Mouse (Mus musculus) stomach, embryonic 15.5 days (tissue): Measurements from ENCODE around the gene Abhd13. TPM values are rescaled to one million over a fixed set of nuclear protein-coding genes. Genes with fewer than 3 reads are reported as not detected.
A peak's percentile ranks its signal among the peaks of the same experiment; 100 is the strongest.

Experiments
- ATAC-seq: fragments of 200-750 bp; cut with Nextera tagmentation; 2 replicates; pipeline ENCODE4 v1.8.0; 2017; ENCODE audit warnings: low read depth, moderate number of reproducible peaks, moderate TSS enrichment; ENCODE audit not compliant: insufficient read depth, low FRiP score
- H3K27ac ChIP-seq: fragments of 300-500 bp; sonication (generic); 2 replicates; pipeline ENCODE4 v1.5.1; 2015; ENCODE audit warnings: mild to moderate bottlenecking, inconsistent platforms
- H3K27me3 ChIP-seq: fragments of 300-500 bp; sonication (generic); replicated peaks from 2 replicates; pipeline ENCODE4 v1.6.1; 2015; ENCODE audit warnings: inconsistent platforms
- H3K36me3 ChIP-seq: fragments of 300-500 bp; sonication (generic); 2 replicates; pipeline ENCODE4 v1.6.1; 2015; ENCODE audit warnings: inconsistent platforms
- H3K4me1 ChIP-seq: fragments of 300-500 bp; sonication (generic); 2 replicates; pipeline ENCODE4 v1.6.1; 2015; ENCODE audit warnings: inconsistent platforms
- H3K4me2 ChIP-seq: fragments of 300-500 bp; sonication (generic); 2 replicates; pipeline ENCODE4 v1.6.1; 2015; ENCODE audit warnings: mild to moderate bottlenecking, inconsistent platforms
- H3K4me3 ChIP-seq: fragments of 300-500 bp; sonication (generic); replicated peaks from 2 replicates; pipeline ENCODE4 v1.5.1; 2015; ENCODE audit warnings: inconsistent platforms
- H3K9ac ChIP-seq: fragments of 300-500 bp; sonication (generic); 2 replicates; pipeline ENCODE4 v1.6.1; 2015; ENCODE audit warnings: inconsistent platforms
- H3K9me3 ChIP-seq: fragments of 300-500 bp; sonication (generic); 2 replicates; pipeline ENCODE4 v1.6.1; 2016; ENCODE audit warnings: inconsistent platforms
- WGBS: fragments of 180-500 bp; shearing (Covaris S2); methylation state at CpG from one replicate; pipeline ENCODE4 v1.1.7; 2015; 5-methylcytosine and 5-hydroxymethylcytosine counted together
- polyA plus RNA-seq: library from polyadenylated mRNA; unstranded; fragments of >200 nt; fragmentation: Nextera tagmentation; extraction: Ambion mirVana; gene quantifications from 2 replicates; pipeline ENCODE4 v1.2.1, GENCODE M21; 2015

Abhd13 gene
- polyA plus RNA-seq = 16.6 and 18.6 TPM in 2 replicates

- peak; percentile 80 for ATAC-seq
- Histone ChIP-seq H3K27me3 (no peaks in the 10 kb centered on the region), H3K9me3 (no peaks in the 10 kb centered on the region), H3K4me2 (peak within 1 kb of the TSS; percentile 71), H3K4me3 (peak within 1 kb of the TSS; percentile 96), H3K4me1 (peaks cover 22% of the 10 kb centered on the region), H3K27ac (peak within 1 kb of the TSS; percentile 87), H3K36me3 (0 out of 2 replicates have a peak, but pooled peaks cover 7% of the 10 kb centered on the region), H3K9ac (peak within 1 kb of the TSS; percentile 81)
- WGBS = under 1% methylated on average over 64 of the region's 68 CpGs
Measured at GRCm38 (mm10) chr8:9977573-9978314, at the start of gene Abhd13, which contains the start of gene Lig4. Abhd13 (plus strand) TSS chr8:9977707. Lig4 (minus strand) TSS chr8:9977686.

GRCm38 (mm10) chr8:9929746-9930445 is 47.6 kb upstream of the Abhd13 start:
- H3K9ac ChIP-seq = no peak overlapping the region

GRCm38 (mm10) chr8:9932711-9933110 is 44.8 kb upstream of the Abhd13 start:
- Histone ChIP-seq H3K36me3 (no peaks in the 10 kb centered on the region), H3K9ac (no peak overlapping the region), H3K9me3 (no peaks in the 10 kb centered on the region), H3K4me3 (no peak overlapping the region), H3K27me3 (no peaks in the 10 kb centered on the region), H3K27ac (no peak overlapping the region), H3K4me1 (no peaks in the 10 kb centered on the region), H3K4me2 (no peak overlapping the region)
- no peak for ATAC-seq

More at GRCm38 (mm10) chr8:9929746-9930445, 47.6 kb upstream of the Abhd13 start:
- WGBS = 66% methylated on average over 14 of the region's 14 CpGs
- Histone ChIP-seq H3K4me1 (no peaks in the 10 kb centered on the region), H3K27me3 (no peaks in the 10 kb centered on the region), H3K9me3 (no peaks in the 10 kb centered on the region), H3K27ac (no peak overlapping the region), H3K4me2 (no peak overlapping the region), H3K4me3 (no peak overlapping the region), H3K36me3 (no peaks in the 10 kb centered on the region)
- no peak for ATAC-seq

GRCm38 (mm10) chr8:9934891-9935565 is 42.5 kb upstream of the Abhd13 start:
- Histone ChIP-seq H3K27ac (peak overlapping the region; percentile 38; the same call in 1 of the 2 replicates), H3K27me3 (no peaks in the 10 kb centered on the region), H3K4me2 (peak overlapping the region; percentile 25; the same call in 1 of the 2 replicates), H3K9ac (no peak overlapping the region), H3K4me3 (no peak overlapping the region), H3K4me1 (no peaks in the 10 kb centered on the region), H3K9me3 (no peaks in the 10 kb centered on the region), H3K36me3 (no peaks in the 10 kb centered on the region)
- ATAC-seq = peak; percentile 97
- 22% methylated on average over 10 of the region's 10 CpGs for WGBS

- no peaks in the 10 kb centered on the region for H3K27me3 ChIP-seq
- H3K9ac ChIP-seq = no peak overlapping the region
- no peak overlapping the region for H3K4me3 ChIP-seq
- H3K9me3 ChIP-seq = no peaks in the 10 kb centered on the region
- no peak for ATAC-seq
- H3K27ac ChIP-seq = no peak overlapping the region
- no peaks in the 10 kb centered on the region for H3K4me1 ChIP-seq
- 70% methylated on average over 7 of the region's 7 CpGs for WGBS
- H3K36me3 ChIP-seq = no peaks in the 10 kb centered on the region
- H3K4me2 ChIP-seq = no peak overlapping the region
Measured at GRCm38 (mm10) chr8:9935574-9935973, 41.9 kb upstream of the Abhd13 start.

GRCm38 (mm10) chr8:9949134-9949890 is 28.2 kb upstream of the Abhd13 start:
- Histone ChIP-seq H3K4me3 (no peak overlapping the region), H3K9ac (no peak overlapping the region), H3K27ac (no peak overlapping the region), H3K9me3 (no peaks in the 10 kb centered on the region), H3K36me3 (no peaks in the 10 kb centered on the region), H3K4me2 (no peak overlapping the region), H3K4me1 (no peaks in the 10 kb centered on the region), H3K27me3 (no peaks in the 10 kb centered on the region)
- ATAC-seq = no peak
- 60% methylated on average over 10 of the region's 10 CpGs for WGBS

GRCm38 (mm10) chr8:9958338-9958737 is 19.2 kb upstream of the Abhd13 start:
- WGBS = 34% methylated on average over 4 of the region's 4 CpGs
- H3K4me2 ChIP-seq = no peak overlapping the region
- no peaks in the 10 kb centered on the region for H3K9me3 ChIP-seq
- H3K36me3 ChIP-seq = no peaks in the 10 kb centered on the region
- H3K27ac ChIP-seq = peak overlapping the region; percentile 35; the same call in 1 of the 2 replicates
- no peak overlapping the region for H3K9ac ChIP-seq
- no peaks in the 10 kb centered on the region for H3K4me1 ChIP-seq
- peak; percentile 70 for ATAC-seq
- H3K27me3 ChIP-seq = no peaks in the 10 kb centered on the region
- H3K4me3 ChIP-seq = no peak overlapping the region

- no peak for ATAC-seq
- no peaks in the 10 kb centered on the region for H3K4me1 ChIP-seq
- no peak overlapping the region for H3K4me2 ChIP-seq
- H3K4me3 ChIP-seq = no peak overlapping the region
- H3K9me3 ChIP-seq = no peaks in the 10 kb centered on the region
- H3K27me3 ChIP-seq = no peaks in the 10 kb centered on the region
- no peak overlapping the region for H3K9ac ChIP-seq
- no peaks in the 10 kb centered on the region for H3K36me3 ChIP-seq
- no peak overlapping the region for H3K27ac ChIP-seq
- 85% methylated on average over 2 of the region's 2 CpGs for WGBS
Measured at GRCm38 (mm10) chr8:9959919-9960318, 17.6 kb upstream of the Abhd13 start.

GRCm38 (mm10) chr8:9971866-9972265 is 5.6 kb upstream of the Abhd13 start:
- WGBS = 93% methylated on average over 9 of the region's 9 CpGs
- Histone ChIP-seq H3K4me3 (no peak overlapping the region), H3K27ac (no peak overlapping the region), H3K27me3 (no peaks in the 10 kb centered on the region), H3K4me2 (no peak overlapping the region), H3K4me1 (peaks cover 1% of the 10 kb centered on the region; the same call in 1 of the 2 replicates), H3K9me3 (no peaks in the 10 kb centered on the region), H3K9ac (no peak overlapping the region), H3K36me3 (peaks cover 18% of the 10 kb centered on the region; the same call in 1 of the 2 replicates)
- no peak for ATAC-seq

GRCm38 (mm10) chr8:9975276-9975675 is 2.2 kb upstream of the Abhd13 start:
- H3K9ac ChIP-seq = peak overlapping the region; percentile 38; the same call in 1 of the 2 replicates
- ATAC-seq = no peak
- 30% methylated on average over 5 of the region's 5 CpGs for WGBS

More at GRCm38 (mm10) chr8:9975276-9975675, 2.2 kb upstream of the Abhd13 start:
- Histone ChIP-seq H3K27ac (no peak overlapping the region), H3K4me1 (peaks cover 22% of the 10 kb centered on the region), H3K27me3 (no peaks in the 10 kb centered on the region), H3K4me3 (peak overlapping the region; percentile 78), H3K9me3 (no peaks in the 10 kb centered on the region), H3K36me3 (peaks cover 18% of the 10 kb centered on the region; the same call in 1 of the 2 replicates), H3K4me2 (peak overlapping the region; percentile 68)
